Mouse (Mus musculus) erythroblast, embryonic 14.5 days (primary cell): ENCODE measurements around the gene Fgf12.

Source experiments
- GATA1 ChIP-seq: IDR thresholded peaks from 2 replicates; pipeline ENCODE4 v1.6.1; 2012; ENCODE audit warnings: low read length, inconsistent platforms, mixed read lengths
- TAL1 ChIP-seq: IDR thresholded peaks from 3 replicates; pipeline ENCODE4 v1.6.1; 2012; ENCODE audit warnings: low read length, inconsistent platforms, mixed read lengths

DNA sequence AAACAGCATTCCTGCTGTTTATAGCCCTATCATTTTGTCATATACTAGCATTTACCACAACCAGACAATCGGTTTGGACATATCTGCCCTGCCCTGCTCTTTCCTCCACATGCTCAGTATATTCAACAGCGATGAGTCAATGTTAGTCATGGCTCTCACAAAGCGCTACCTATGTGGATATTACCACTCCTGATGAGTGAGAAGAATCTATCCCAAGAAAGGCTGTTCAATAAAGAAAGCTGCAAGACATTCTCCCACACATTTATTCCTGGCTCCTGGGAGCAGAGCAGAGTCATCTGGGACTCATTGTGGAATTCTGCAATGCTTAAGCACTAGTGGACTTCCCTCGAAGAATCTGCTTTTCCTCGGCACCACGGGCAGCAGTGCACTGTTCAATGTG lies 26.1 kb downstream of the Fgf12 start:
- TF ChIP-seq TAL1 (no peak), GATA1 (no peak)
